Mouse (Mus musculus) megakaryocyte, embryonic 14.5 days (primary cell): ENCODE data around the gene Hoxa11.

ENCODE experiments used
- FLI1 ChIP-seq: IDR thresholded peaks from 2 replicates; pipeline ENCODE4 v1.6.1; 2012; ENCODE audit warnings: low read length, inconsistent platforms, mixed read lengths
- GATA1 ChIP-seq: IDR thresholded peaks from 3 replicates; pipeline ENCODE4 v1.6.1; 2012; ENCODE audit warnings: mixed read lengths, low read length, inconsistent platforms, borderline replicate concordance

GRCm38 (mm10) chr6:52235267-52235666 lies 10.3 kb downstream of the Hoxa11 start:
- TF ChIP-seq GATA1 (no peak), FLI1 (no peak)
